Mouse (Mus musculus): ENCODE data around the gene Cpt1a. TPM values are rescaled to one million over a fixed set of nuclear protein-coding genes. Genes with fewer than 3 reads are reported as not detected.

Cpt1a gene
- polyA plus RNA-seq, 1 experiment from 2014 or later: 20.8 TPM

DNA sequence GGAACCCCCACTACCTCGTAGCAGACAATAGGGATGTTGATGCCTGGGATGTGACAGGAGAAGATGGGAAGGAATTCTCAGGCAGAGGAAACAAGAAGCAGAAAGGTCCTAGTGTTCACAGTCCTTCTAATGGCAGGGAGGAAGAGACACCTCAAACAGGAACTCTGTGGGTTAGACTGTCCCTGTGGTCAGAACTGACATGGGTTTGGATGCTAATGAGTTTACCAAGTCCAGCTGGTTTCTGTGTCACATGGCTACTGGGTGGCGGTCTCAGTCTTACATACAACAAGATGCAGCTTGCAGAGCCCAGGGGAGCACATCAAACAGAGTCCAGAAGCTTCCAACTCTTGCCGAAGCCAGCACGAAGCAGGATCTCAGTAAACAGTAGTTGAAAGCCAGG is 18.1 kb upstream of the Cpt1a start:
- H3K9me3 ChIP-seq: no peaks in the 10 kb centered on the region
- no peaks in the 10 kb centered on the region for H3K27me3 ChIP-seq (replicated peaks)
- H3K4me2 ChIP-seq: no peak overlapping the region
- 65% methylated on average over 4 of the region's 4 CpGs for WGBS
- H3K4me1 ChIP-seq: no peaks in the 10 kb centered on the region
- no peak overlapping the region for H3K27ac ChIP-seq
- H3K36me3 ChIP-seq: no peaks in the 10 kb centered on the region
- no peak overlapping the region for H3K9ac ChIP-seq
- H3K4me3 ChIP-seq (replicated peaks): no peak overlapping the region
- no peak for ATAC-seq (ENCODE audit: insufficient read depth, low FRiP score, low read depth)

DNA sequence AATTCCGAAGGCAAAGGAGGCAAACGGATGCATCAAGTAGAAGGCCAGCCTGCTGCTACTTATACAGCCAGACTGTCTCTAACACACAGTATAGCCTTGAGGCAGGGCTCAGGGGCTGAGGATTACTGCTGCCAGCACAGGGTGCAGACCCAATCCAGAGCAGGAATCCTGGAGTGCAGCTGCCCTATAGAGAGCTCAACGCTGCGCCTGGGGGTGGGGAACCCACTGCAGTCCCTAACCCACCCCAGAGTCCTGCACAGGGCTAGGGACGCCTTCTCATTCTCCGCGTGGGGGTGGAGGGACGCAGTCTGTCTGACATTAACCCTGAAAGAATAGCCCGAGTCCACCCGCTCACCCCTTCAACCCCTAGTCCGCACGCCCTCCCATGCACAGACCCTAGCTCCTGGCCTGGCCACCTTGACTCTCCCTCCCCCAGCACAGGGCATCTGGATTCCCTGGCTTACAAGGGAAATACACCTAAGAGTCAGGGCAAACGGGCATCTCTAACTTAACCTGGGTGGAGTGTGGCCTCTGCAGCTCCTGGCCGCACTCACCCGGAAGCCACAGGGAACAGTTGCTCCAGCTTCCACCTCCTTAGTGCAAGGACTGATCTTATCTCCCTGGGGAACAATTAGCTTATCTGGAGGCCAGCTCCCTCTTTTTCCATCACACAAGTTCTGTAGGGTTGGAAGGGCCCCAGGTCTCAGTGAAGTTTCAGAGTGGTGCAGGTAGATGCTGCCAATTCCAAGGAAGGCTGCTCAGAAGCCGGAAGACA is 14.8 kb upstream of the Cpt1a start:
- 49% methylated on average over 16 of the region's 16 CpGs for WGBS
- no peak overlapping the region for H3K4me2 ChIP-seq
- H3K27me3 ChIP-seq (replicated peaks): no peaks in the 10 kb centered on the region
- no peak overlapping the region for H3K4me3 ChIP-seq (replicated peaks)
- H3K9ac ChIP-seq: no peak overlapping the region
- H3K4me1 ChIP-seq: no peaks in the 10 kb centered on the region
- H3K27ac ChIP-seq: no peak overlapping the region
- H3K9me3 ChIP-seq: no peaks in the 10 kb centered on the region
- H3K36me3 ChIP-seq: no peaks in the 10 kb centered on the region
- ATAC-seq (ENCODE audit: insufficient read depth, low FRiP score, low read depth): peak; percentile 65

DNA sequence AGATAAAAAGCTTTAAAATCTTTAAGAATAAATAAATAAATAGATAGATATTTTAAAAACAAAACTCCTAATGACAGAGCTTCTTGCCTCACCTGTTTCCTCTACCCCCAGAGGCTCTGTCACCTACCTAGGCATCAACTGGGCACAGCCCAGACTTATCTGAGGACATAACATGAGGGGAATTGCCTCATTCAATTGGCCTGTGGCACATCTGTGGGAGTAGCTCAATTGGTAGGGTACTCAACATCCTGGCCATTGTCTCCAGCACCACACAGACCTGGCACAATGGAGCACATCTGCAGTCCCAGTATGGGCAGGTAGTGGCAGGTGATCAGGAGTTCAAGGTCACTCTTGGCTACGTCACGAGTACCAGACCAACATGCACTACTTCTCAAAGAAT is 2.8 kb upstream of the Cpt1a start:
- no peak overlapping the region for H3K27ac ChIP-seq
- H3K4me3 ChIP-seq (replicated peaks): no peak overlapping the region
- H3K36me3 ChIP-seq: no peaks in the 10 kb centered on the region
- H3K4me2 ChIP-seq: no peak overlapping the region
- H3K9me3 ChIP-seq: no peaks in the 10 kb centered on the region
- peaks cover 22% of the 10 kb centered on the region for H3K4me1 ChIP-seq
- H3K9ac ChIP-seq: no peak overlapping the region
- WGBS: 65% methylated on average over 2 of the region's 2 CpGs
- H3K27me3 ChIP-seq (replicated peaks): no peaks in the 10 kb centered on the region
- ATAC-seq (ENCODE audit: insufficient read depth, low FRiP score, low read depth): no peak

DNA sequence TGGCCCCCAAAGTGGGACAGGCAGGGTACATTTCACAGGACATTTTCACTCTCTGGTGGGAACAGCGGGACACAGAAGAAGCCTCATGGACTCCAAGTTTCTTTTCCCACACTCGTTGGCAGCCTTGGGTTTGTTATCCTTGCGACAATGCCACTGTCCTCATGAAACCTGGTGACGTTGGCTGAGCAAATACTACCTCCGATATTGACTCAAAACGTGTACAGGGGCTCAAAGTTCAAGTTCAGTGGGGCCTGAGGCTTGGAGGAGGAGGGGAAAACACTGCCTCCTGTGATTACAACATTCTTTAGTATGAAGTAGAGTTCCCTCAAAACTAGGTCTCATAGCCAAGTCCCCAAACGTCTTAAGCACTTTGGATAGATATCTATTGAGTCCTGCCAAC is 2.0 kb upstream of the Cpt1a start:
- Histone ChIP-seq H3K36me3 (no peaks in the 10 kb centered on the region), H3K9ac (no peak overlapping the region), H3K4me3 (replicated peaks) (no peak overlapping the region), H3K4me2 (no peak overlapping the region; the same call in 1 of the 2 replicates), H3K4me1 (peaks cover 28% of the 10 kb centered on the region), H3K27me3 (replicated peaks) (no peaks in the 10 kb centered on the region), H3K27ac (peak overlapping the region; percentile 45), H3K9me3 (no peaks in the 10 kb centered on the region)
- 0 out of 2 replicates have a peak, but pooled peaks have one; percentile 16 for ATAC-seq (ENCODE audit: insufficient read depth, low FRiP score, low read depth)
- 59% methylated on average over 7 of the region's 7 CpGs for WGBS

DNA sequence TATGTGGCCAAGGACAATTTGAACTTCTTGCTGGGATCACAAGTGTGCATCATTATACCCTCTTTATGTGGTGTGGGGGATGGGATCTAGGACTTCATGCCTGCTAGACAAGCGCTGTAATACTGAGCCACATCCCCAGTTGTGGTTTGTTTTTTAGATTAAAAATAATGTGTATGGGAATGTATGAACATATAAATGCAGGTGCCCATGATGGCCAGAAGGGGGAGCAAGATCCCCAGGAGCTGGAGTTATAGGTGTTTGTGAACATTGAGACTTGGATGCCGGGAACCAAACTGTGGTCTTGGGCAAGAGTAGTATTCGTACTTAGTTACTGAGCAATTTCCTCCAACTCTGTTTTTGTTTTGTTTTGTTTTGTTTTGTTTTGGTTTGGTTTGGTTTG is 1.3 kb upstream of the Cpt1a start:
- 83% methylated on average over 3 of the region's 3 CpGs for WGBS
- no peak overlapping the region for H3K4me2 ChIP-seq

DNA sequence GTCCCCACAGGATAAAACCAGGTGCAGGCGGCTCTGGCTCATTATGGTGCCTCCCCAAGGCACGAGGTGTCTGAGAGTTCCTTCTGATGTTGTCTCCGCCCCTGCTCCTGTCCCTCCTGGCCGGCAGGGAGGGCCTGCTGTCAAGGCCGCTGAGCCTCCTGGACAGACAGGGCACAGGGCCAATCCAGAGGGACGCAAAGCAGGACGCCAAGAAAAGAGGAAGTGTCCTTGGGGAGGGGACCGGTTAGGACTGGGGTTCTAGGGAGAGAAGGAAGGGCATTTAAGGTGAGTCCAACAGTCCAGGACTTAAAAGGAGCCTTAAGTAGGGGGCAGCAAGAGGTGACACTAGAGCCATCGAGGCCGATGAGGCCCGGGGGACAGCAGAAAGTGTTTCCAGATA is 517 bp upstream of the Cpt1a start:
- no peaks in the 10 kb centered on the region for H3K36me3 ChIP-seq
- ATAC-seq (ENCODE audit: insufficient read depth, low FRiP score, low read depth): no peak
- WGBS: 7% methylated on average over 11 of the region's 11 CpGs
- H3K27me3 ChIP-seq (replicated peaks): no peaks in the 10 kb centered on the region
- H3K4me2 ChIP-seq: peak overlapping the region; percentile 99
- 0 out of 2 replicates have a peak overlapping the region, but pooled peaks have one; percentile 18 for H3K27ac ChIP-seq
- no peaks in the 10 kb centered on the region for H3K9me3 ChIP-seq
- H3K9ac ChIP-seq: no peak overlapping the region
- peak overlapping the region; percentile 67 for H3K4me3 ChIP-seq (replicated peaks)
- peaks cover 39% of the 10 kb centered on the region for H3K4me1 ChIP-seq

More for the DNA sequence above, 1.3 kb upstream of the Cpt1a start:
- Histone ChIP-seq H3K9ac (no peak overlapping the region), H3K27me3 (replicated peaks) (no peaks in the 10 kb centered on the region), H3K4me1 (peaks cover 30% of the 10 kb centered on the region), H3K36me3 (no peaks in the 10 kb centered on the region), H3K4me3 (replicated peaks) (no peak overlapping the region), H3K27ac (no peak overlapping the region), H3K9me3 (no peaks in the 10 kb centered on the region)
- no peak for ATAC-seq (ENCODE audit: insufficient read depth, low FRiP score, low read depth)

DNA sequence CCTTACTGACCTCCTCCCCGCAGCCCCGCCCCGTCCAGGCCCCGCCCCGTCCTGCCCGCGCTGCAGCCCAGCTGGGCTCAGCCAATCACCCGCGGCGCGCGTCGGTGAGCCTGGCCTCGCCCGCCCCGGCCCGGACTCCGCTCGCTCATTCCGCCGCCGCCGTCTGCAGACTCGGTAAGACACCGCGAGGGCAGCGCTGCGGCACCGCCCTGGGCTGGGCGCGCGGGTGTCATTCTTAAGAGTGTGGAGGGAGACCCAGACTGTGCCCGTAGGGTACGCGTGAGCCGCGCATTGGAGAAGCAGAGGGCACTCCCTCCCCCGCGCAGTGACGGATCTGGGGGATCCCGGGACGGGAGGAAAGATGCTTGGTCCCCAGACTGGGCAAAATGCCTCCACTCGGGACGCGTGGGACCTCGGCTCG is 1.1 kb downstream of the Cpt1a start:
- H3K36me3 ChIP-seq: no peaks in the 10 kb centered on the region
- H3K9ac ChIP-seq: peak overlapping the region; percentile 23
- H3K9me3 ChIP-seq: no peaks in the 10 kb centered on the region
- no peaks in the 10 kb centered on the region for H3K27me3 ChIP-seq (replicated peaks)
- WGBS: under 1% methylated on average over 46 of the region's 47 CpGs
- H3K27ac ChIP-seq: peak overlapping the region; percentile 56
- H3K4me2 ChIP-seq: peak overlapping the region; percentile 99
- peak; percentile 86 for ATAC-seq (ENCODE audit: insufficient read depth, low FRiP score, low read depth)
- H3K4me1 ChIP-seq: peaks cover 39% of the 10 kb centered on the region
- H3K4me3 ChIP-seq (replicated peaks): peak overlapping the region; percentile 67

DNA sequence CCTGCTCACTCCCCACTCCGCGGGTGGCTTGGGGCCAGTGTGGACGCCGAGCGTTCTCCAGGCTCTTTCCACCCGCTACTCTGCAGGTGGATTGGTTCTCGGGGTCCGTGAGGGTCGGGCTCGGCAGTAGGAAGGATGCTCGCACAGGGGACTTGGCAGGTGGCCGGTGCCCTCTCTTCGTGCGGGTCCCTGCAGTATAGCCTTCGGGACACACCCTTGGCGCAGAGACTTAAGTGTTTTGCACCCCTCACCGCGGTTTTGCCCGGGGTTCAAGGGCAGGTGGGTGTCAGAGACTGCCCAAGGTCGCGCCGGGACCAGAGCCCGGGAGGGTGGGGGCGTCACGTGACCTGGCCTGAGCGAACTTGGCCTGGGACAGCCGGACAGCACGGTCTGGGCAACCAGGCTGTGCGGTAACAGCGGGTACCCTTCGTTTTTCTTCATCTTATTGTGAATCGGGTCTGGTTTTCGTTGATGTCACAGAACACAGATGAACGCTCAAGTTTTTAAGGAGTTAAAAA is 1.7 kb downstream of the Cpt1a start:
- H3K4me2 ChIP-seq: peak overlapping the region; percentile 99
- no peaks in the 10 kb centered on the region for H3K36me3 ChIP-seq
- no peaks in the 10 kb centered on the region for H3K27me3 ChIP-seq (replicated peaks)
- peak overlapping the region; percentile 67 for H3K4me3 ChIP-seq (replicated peaks)
- no peak for ATAC-seq (ENCODE audit: insufficient read depth, low FRiP score, low read depth)
- H3K27ac ChIP-seq: peak overlapping the region; percentile 94
- H3K9me3 ChIP-seq: no peaks in the 10 kb centered on the region
- H3K9ac ChIP-seq: peak overlapping the region; percentile 23
- peaks cover 39% of the 10 kb centered on the region for H3K4me1 ChIP-seq
- under 1% methylated on average over 34 of the region's 34 CpGs for WGBS

DNA sequence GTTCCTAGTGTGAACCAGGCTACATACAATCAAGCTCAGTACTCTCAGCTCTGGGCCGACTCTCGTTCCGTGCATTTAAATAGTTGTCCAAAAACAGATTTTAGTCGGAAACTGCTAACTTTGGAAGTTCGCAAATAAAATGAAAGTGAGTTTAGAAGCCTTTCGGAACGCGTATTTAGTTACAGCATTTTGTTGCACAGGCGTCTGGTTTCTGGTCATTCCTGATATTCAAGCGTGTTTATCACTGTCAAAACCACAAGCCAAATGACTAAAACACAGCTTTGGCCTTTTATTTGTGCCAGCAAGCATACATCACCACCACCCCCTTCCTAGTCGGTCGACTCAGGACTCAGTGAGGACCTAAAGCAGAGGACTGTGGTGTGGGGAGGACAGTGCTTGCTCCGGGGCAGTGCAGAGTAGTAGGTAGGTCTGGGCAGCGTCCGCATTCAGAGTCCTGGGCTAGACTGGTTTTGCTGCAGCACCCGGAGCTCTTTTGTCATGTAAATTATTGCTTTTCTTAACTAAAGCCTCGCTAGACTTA is 2.2 kb downstream of the Cpt1a start:
- Histone ChIP-seq H3K9me3 (no peaks in the 10 kb centered on the region), H3K36me3 (no peaks in the 10 kb centered on the region), H3K27ac (peak overlapping the region; percentile 94), H3K4me1 (peaks cover 39% of the 10 kb centered on the region), H3K4me2 (peak overlapping the region; percentile 99), H3K9ac (peak overlapping the region; percentile 23; the same call in 1 of the 2 replicates), H3K4me3 (replicated peaks) (peak overlapping the region; percentile 67), H3K27me3 (replicated peaks) (no peaks in the 10 kb centered on the region)
- WGBS: 2% methylated on average over 17 of the region's 17 CpGs
- no peak for ATAC-seq (ENCODE audit: insufficient read depth, low FRiP score, low read depth)

DNA sequence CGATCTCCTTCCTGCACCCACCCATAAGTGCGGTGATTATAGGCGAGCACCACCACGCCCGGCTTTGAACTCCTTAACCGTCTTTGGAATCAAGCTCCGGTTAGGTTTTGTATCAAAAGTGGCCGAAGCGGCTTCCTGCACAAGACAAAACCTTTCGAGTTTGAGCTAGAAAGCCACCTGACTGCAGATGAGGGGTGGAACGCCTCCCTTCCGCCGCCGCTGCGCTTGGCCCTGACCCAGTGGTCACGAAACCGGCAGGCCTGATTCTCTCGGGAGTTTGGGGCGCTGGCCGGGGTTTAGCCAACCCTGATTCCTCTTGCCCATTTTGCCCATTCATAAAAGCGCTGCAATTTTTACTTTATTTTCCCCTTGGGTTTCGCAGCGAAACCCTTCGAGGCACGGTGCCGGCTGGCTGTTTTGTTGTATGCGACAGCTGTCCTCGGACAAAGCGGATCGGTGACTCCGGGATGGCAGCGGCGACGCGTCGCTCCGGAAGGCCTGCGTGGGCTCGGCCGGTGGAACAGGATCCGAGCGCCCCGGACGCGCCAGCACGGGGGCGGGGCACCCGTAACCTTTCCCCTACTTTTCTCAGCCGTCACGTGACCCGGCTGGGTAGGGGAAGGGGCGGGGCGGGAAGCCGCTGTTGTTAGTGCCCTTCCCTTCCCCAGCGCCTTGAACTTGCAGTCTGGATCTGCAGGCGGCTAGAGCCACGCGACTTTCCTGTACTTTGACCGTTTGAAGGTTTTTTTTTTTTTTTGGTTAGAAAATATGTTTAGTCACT is 3.0 kb downstream of the Cpt1a start:
- Histone ChIP-seq H3K9ac (peak overlapping the region; percentile 33; the same call in 1 of the 2 replicates), H3K36me3 (no peaks in the 10 kb centered on the region), H3K4me3 (replicated peaks) (peak overlapping the region; percentile 67), H3K4me1 (peaks cover 39% of the 10 kb centered on the region), H3K27ac (peak overlapping the region; percentile 94), H3K27me3 (replicated peaks) (no peaks in the 10 kb centered on the region), H3K9me3 (no peaks in the 10 kb centered on the region), H3K4me2 (peak overlapping the region; percentile 99)
- WGBS: under 1% methylated on average over 59 of the region's 59 CpGs
- ATAC-seq (ENCODE audit: insufficient read depth, low FRiP score, low read depth): peak; percentile 74

DNA sequence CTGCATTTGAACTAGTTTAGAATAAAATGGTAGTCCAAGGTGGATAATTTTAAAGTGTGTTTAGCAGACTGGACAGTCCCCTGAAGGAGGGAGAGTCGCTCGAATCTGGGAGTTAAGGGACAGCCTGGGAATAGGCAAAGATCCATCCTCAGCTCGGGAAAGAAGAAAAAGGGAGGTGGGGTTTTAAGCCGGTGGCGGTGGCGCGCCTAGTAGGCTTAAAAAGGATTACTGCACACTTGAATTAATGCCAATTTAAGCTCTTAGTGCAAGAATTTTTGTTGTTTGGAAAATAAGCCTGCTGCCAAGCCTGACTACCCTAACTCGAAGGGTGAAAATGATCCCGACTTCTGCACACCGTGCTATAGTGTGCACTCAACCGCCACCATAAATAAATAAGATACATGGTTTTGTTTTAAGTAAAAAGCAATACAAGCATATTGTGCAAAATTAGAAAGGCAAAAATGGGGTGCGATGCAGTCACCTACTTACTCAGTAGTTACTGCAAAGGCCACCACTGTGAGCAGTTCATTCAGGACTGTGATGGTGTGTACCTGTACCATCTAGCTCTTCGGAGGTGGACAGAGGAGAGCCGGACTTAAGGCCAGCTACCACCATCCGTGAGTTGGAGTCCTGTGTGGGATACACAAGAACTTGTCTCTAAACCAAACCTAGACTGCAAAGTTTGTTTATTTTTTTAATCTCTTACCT is 3.8 kb downstream of the Cpt1a start:
- H3K9ac ChIP-seq: peak overlapping the region; percentile 31
- peak overlapping the region; percentile 67 for H3K4me3 ChIP-seq (replicated peaks)
- H3K4me2 ChIP-seq: peak overlapping the region; percentile 99
- ATAC-seq (ENCODE audit: insufficient read depth, low FRiP score, low read depth): no peak
- H3K27ac ChIP-seq: peak overlapping the region; percentile 94
- WGBS: 28% methylated on average over 15 of the region's 15 CpGs
- no peaks in the 10 kb centered on the region for H3K9me3 ChIP-seq
- peaks cover 39% of the 10 kb centered on the region for H3K4me1 ChIP-seq
- H3K36me3 ChIP-seq: no peaks in the 10 kb centered on the region
- H3K27me3 ChIP-seq (replicated peaks): no peaks in the 10 kb centered on the region

All from stomach, embryonic 15.5 days (tissue).